Mouse (Mus musculus) brain, embryonic 14.5 days (tissue): Measurements from ENCODE around the gene Cd63.

Experiments used
- CTCF ChIP-seq: fragments of 200-500 bp; IDR thresholded peaks from 2 replicates; pipeline ENCODE4 v1.5.1; 2012; ENCODE audit warnings: inconsistent platforms, mild to moderate bottlenecking, moderate library complexity, borderline replicate concordance; ENCODE audit not compliant: insufficient read depth, insufficient read length; ENCODE audit errors: extremely low read depth
- POLR2A ChIP-seq: fragments of 200-500 bp; IDR thresholded peaks from 2 replicates; pipeline ENCODE4 v1.6.1; 2012; ENCODE audit warnings: mild to moderate bottlenecking, inconsistent platforms, borderline replicate concordance; ENCODE audit not compliant: poor library complexity, insufficient read depth, insufficient read length, severe bottlenecking; ENCODE audit errors: extremely low read depth

- no peak for TF ChIP-seq CTCF
- no peak for TF ChIP-seq POLR2A
Measured at GRCm38 (mm10) chr10:128933574-128933973, 32.8 kb downstream of the Cd63 start, which contains the start of gene Itga7.
